Mouse (Mus musculus): ENCODE measurements around the gene Atg101. TPM values are rescaled to one million over a fixed set of nuclear protein-coding genes. Genes with fewer than 3 reads are reported as not detected.

The Atg101 gene
- polyA plus RNA-seq, 1 experiment, result 61.3 TPM

GRCm38 (mm10) chr15:101333165-101333564 lies 49.1 kb downstream of the Atg101 start:
- H3K36me3 ChIP-seq (ENCODE audit: control insufficient read depth, insufficient read depth), result no peaks in the 10 kb centered on the region
- no peak overlapping the region for H3K4me3 ChIP-seq (ENCODE audit: insufficient read depth, poor library complexity, severe bottlenecking)
- TF ChIP-seq CEBPB (IDR thresholded peaks at IDR 0.05; ENCODE audit: low read depth), result no peak
- no peak for TF ChIP-seq CTCF (IDR thresholded peaks at IDR 0.05; ENCODE audit: control insufficient read depth, insufficient read depth, insufficient read length)
- no peak for TF ChIP-seq MAX (IDR thresholded peaks at IDR 0.05)
- no peaks in the 10 kb centered on the region for H3K27me3 ChIP-seq (ENCODE audit: control insufficient read depth, insufficient read depth, insufficient read length)
- no peaks in the 10 kb centered on the region for H3K79me3 ChIP-seq (ENCODE audit: low read depth)
- no peaks in the 10 kb centered on the region for H3K79me2 ChIP-seq (ENCODE audit: control insufficient read depth, insufficient read depth)
- H3ac ChIP-seq (ENCODE audit: control insufficient read depth, insufficient read length, low read depth), result no peak overlapping the region

- Histone ChIP-seq H3K79me2 (ENCODE audit: control insufficient read depth, insufficient read depth) (no peaks in the 10 kb centered on the region), H3K4me3 (ENCODE audit: insufficient read depth, poor library complexity, severe bottlenecking) (no peak overlapping the region), H3K79me3 (ENCODE audit: low read depth) (no peaks in the 10 kb centered on the region), H3K36me3 (ENCODE audit: control insufficient read depth, insufficient read depth) (no peaks in the 10 kb centered on the region), H3K27me3 (ENCODE audit: control insufficient read depth, insufficient read depth, insufficient read length) (no peaks in the 10 kb centered on the region), H3ac (ENCODE audit: control insufficient read depth, insufficient read length, low read depth) (no peak overlapping the region)
- no peak for TF ChIP-seq USF1 (IDR thresholded peaks at IDR 0.05; ENCODE audit: low read depth)
- TF ChIP-seq FOSL1 (IDR thresholded peaks at IDR 0.05; ENCODE audit: insufficient read depth, low read length, poor library complexity, severe bottlenecking), result no peak
- TF ChIP-seq MYOD1 (IDR thresholded peaks at IDR 0.05; ENCODE audit: control insufficient read depth, insufficient read length, low read depth), result no peak
- no peak for TF ChIP-seq MAX (IDR thresholded peaks at IDR 0.05)
- TF ChIP-seq CEBPB (IDR thresholded peaks at IDR 0.05; ENCODE audit: low read depth), result no peak
- no peak for TF ChIP-seq MYOG (IDR thresholded peaks at IDR 0.05; ENCODE audit: control insufficient read depth, extremely low read depth, insufficient read length)
- no peak for TF ChIP-seq CTCF (IDR thresholded peaks at IDR 0.05; ENCODE audit: control insufficient read depth, insufficient read depth, insufficient read length)
Measured at GRCm38 (mm10) chr15:101333648-101334047, 49.6 kb downstream of the Atg101 start.

GRCm38 (mm10) chr15:101336474-101337174 lies 52.6 kb downstream of the Atg101 start:
- no peak overlapping the region for H3K4me3 ChIP-seq (ENCODE audit: insufficient read depth, poor library complexity, severe bottlenecking)

GRCm38 (mm10) chr15:101338359-101338758 lies 54.3 kb downstream of the Atg101 start:
- H3K4me3 ChIP-seq (ENCODE audit: insufficient read depth, poor library complexity, severe bottlenecking), result no peak overlapping the region
- no peak for TF ChIP-seq CTCF (IDR thresholded peaks at IDR 0.05; ENCODE audit: control insufficient read depth, insufficient read depth, insufficient read length)
- TF ChIP-seq MYOG (IDR thresholded peaks at IDR 0.05; ENCODE audit: control insufficient read depth, extremely low read depth, insufficient read length), result no peak
- no peak for TF ChIP-seq USF1 (IDR thresholded peaks at IDR 0.05; ENCODE audit: low read depth)
- TF ChIP-seq CEBPB (IDR thresholded peaks at IDR 0.05; ENCODE audit: low read depth), result no peak
- no peak for TF ChIP-seq MYOD1 (IDR thresholded peaks at IDR 0.05; ENCODE audit: control insufficient read depth, insufficient read length, low read depth)
- TF ChIP-seq MAX (IDR thresholded peaks at IDR 0.05), result no peak
- no peak for TF ChIP-seq FOSL1 (IDR thresholded peaks at IDR 0.05; ENCODE audit: insufficient read depth, low read length, poor library complexity, severe bottlenecking)
- no peak overlapping the region for H3ac ChIP-seq (ENCODE audit: control insufficient read depth, insufficient read length, low read depth)
- no peaks in the 10 kb centered on the region for H3K27me3 ChIP-seq (ENCODE audit: control insufficient read depth, insufficient read depth, insufficient read length)
- no peaks in the 10 kb centered on the region for H3K79me3 ChIP-seq (ENCODE audit: low read depth)
- H3K79me2 ChIP-seq (ENCODE audit: control insufficient read depth, insufficient read depth), result no peaks in the 10 kb centered on the region
- H3K36me3 ChIP-seq (ENCODE audit: control insufficient read depth, insufficient read depth), result no peaks in the 10 kb centered on the region

More at GRCm38 (mm10) chr15:101336474-101337174, 52.6 kb downstream of the Atg101 start:
- no peaks in the 10 kb centered on the region for H3K79me2 ChIP-seq (ENCODE audit: control insufficient read depth, insufficient read depth)
- no peaks in the 10 kb centered on the region for H3K27me3 ChIP-seq (ENCODE audit: control insufficient read depth, insufficient read depth, insufficient read length)
- no peaks in the 10 kb centered on the region for H3K36me3 ChIP-seq (ENCODE audit: control insufficient read depth, insufficient read depth)
- no peaks in the 10 kb centered on the region for H3K79me3 ChIP-seq (ENCODE audit: low read depth)
- TF ChIP-seq CEBPB (IDR thresholded peaks at IDR 0.05; ENCODE audit: low read depth), result no peak
- TF ChIP-seq FOSL1 (IDR thresholded peaks at IDR 0.05; ENCODE audit: insufficient read depth, low read length, poor library complexity, severe bottlenecking), result peak; percentile 23
- no peak for TF ChIP-seq MAX (IDR thresholded peaks at IDR 0.05)
- no peak for TF ChIP-seq MYOD1 (IDR thresholded peaks at IDR 0.05; ENCODE audit: control insufficient read depth, insufficient read length, low read depth)
- TF ChIP-seq MYOG (IDR thresholded peaks at IDR 0.05; ENCODE audit: control insufficient read depth, extremely low read depth, insufficient read length), result no peak
- no peak for TF ChIP-seq CTCF (IDR thresholded peaks at IDR 0.05; ENCODE audit: control insufficient read depth, insufficient read depth, insufficient read length)
- peak; percentile 23 for TF ChIP-seq USF1 (IDR thresholded peaks at IDR 0.05; ENCODE audit: low read depth)
- H3ac ChIP-seq (ENCODE audit: control insufficient read depth, insufficient read length, low read depth), result peak overlapping the region; percentile 60

- H3K79me2 ChIP-seq (ENCODE audit: control insufficient read depth, insufficient read depth), result no peaks in the 10 kb centered on the region
- no peaks in the 10 kb centered on the region for H3K79me3 ChIP-seq (ENCODE audit: low read depth)
- H3ac ChIP-seq (ENCODE audit: control insufficient read depth, insufficient read length, low read depth), result no peak overlapping the region
- no peaks in the 10 kb centered on the region for H3K36me3 ChIP-seq (ENCODE audit: control insufficient read depth, insufficient read depth)
- no peaks in the 10 kb centered on the region for H3K27me3 ChIP-seq (ENCODE audit: control insufficient read depth, insufficient read depth, insufficient read length)
- TF ChIP-seq CTCF (IDR thresholded peaks at IDR 0.05; ENCODE audit: control insufficient read depth, insufficient read depth, insufficient read length) (peak; percentile 89), MYOD1 (IDR thresholded peaks at IDR 0.05; ENCODE audit: control insufficient read depth, insufficient read length, low read depth) (peak; percentile 3), FOSL1 (IDR thresholded peaks at IDR 0.05; ENCODE audit: insufficient read depth, low read length, poor library complexity, severe bottlenecking) (no peak)
- no peak overlapping the region for H3K4me3 ChIP-seq (ENCODE audit: insufficient read depth, poor library complexity, severe bottlenecking)
Measured at GRCm38 (mm10) chr15:101339537-101339936, 55.5 kb downstream of the Atg101 start.

Other genes starting within 250 kb of the Atg101 start
- gene Gm47841, start 236.9 kb upstream of the Atg101 start, polyA plus RNA-seq (2012; fragmentation: generic; extraction: Trizol), result not detected
- 0.01 TPM for gene Fignl2, start 205.7 kb upstream of the Atg101 start, polyA plus RNA-seq (2012; fragmentation: generic; extraction: Trizol)
- not detected for gene Ankrd33, start 168.5 kb upstream of the Atg101 start, polyA plus RNA-seq (2012; fragmentation: generic; extraction: Trizol)
- 0.05 TPM for gene Acvrl1, start 155.8 kb upstream of the Atg101 start, polyA plus RNA-seq (2012; fragmentation: generic; extraction: Trizol)
- 3.8 TPM for gene Acvr1b, start 110.2 kb upstream of the Atg101 start, polyA plus RNA-seq (2012; fragmentation: generic; extraction: Trizol)
- gene Grasp, start 60.1 kb upstream of the Atg101 start, polyA plus RNA-seq (2012; fragmentation: generic; extraction: Trizol), result 7.1 TPM
- 8.1 TPM for gene Nr4a1, start 30.0 kb upstream of the Atg101 start, polyA plus RNA-seq (2012; fragmentation: generic; extraction: Trizol)
- gene 6030408B16Rik, start 8.9 kb downstream of the Atg101 start, polyA plus RNA-seq (2012; fragmentation: generic; extraction: Trizol), result 0.06 TPM
- gene Krt80, start 85.9 kb downstream of the Atg101 start, polyA plus RNA-seq (2012; fragmentation: generic; extraction: Trizol), result 10.1 TPM
- 0.04 TPM for gene Krt7, start 126.8 kb downstream of the Atg101 start, polyA plus RNA-seq (2012; fragmentation: generic; extraction: Trizol)
- gene Krt87, start 154.5 kb downstream of the Atg101 start, polyA plus RNA-seq (2012; fragmentation: generic; extraction: Trizol), result not detected
- not detected for gene Krt88, start 163.5 kb downstream of the Atg101 start, polyA plus RNA-seq (2012; fragmentation: generic; extraction: Trizol)
- gene Krt81, start 179.5 kb downstream of the Atg101 start, polyA plus RNA-seq (2012; fragmentation: generic; extraction: Trizol), result not detected
- gene Krt86, start 189.2 kb downstream of the Atg101 start, polyA plus RNA-seq (2012; fragmentation: generic; extraction: Trizol), result not detected
- gene Krt83, start 207.2 kb downstream of the Atg101 start, polyA plus RNA-seq (2012; fragmentation: generic; extraction: Trizol), result not detected
- gene Gm49425, start 233.0 kb downstream of the Atg101 start, polyA plus RNA-seq (2012; fragmentation: generic; extraction: Trizol), result not detected
- not detected for gene Krt84, start 248.5 kb downstream of the Atg101 start, polyA plus RNA-seq (2012; fragmentation: generic; extraction: Trizol)